Mouse (Mus musculus) small intestine, adult 2 months (tissue): ENCODE measurements around the gene Hist2h3c2. TPM values are rescaled to one million over a fixed set of nuclear protein-coding genes. Genes with fewer than 3 reads are reported as not detected.
A peak's percentile ranks its signal among the peaks of the same experiment; 100 is the strongest.
"Not testable (repeated sequence)": the region's sequence is repeated elsewhere in the genome, so short reads cannot be mapped to it uniquely, and the experiment has no call there.

ENCODE experiments used
- H3K27ac ChIP-seq: fragments of 200-500 bp; 2 replicates; pipeline ENCODE4 v1.5.1; 2012; ENCODE audit warnings: low read depth, low read length, control low read depth, inconsistent platforms; ENCODE audit not compliant: insufficient read depth
- H3K27me3 ChIP-seq: fragments of 200-500 bp; 2 replicates; pipeline ENCODE4 v1.6.1; 2012; ENCODE audit warnings: mild to moderate bottlenecking, moderate library complexity, low read length, inconsistent platforms; ENCODE audit not compliant: control insufficient read depth, insufficient read depth
- H3K36me3 ChIP-seq: fragments of 200-500 bp; 2 replicates; pipeline ENCODE4 v1.6.1; 2012; ENCODE audit warnings: mild to moderate bottlenecking, low read length, control low read depth, inconsistent platforms; ENCODE audit not compliant: control insufficient read depth, insufficient read depth
- H3K4me1 ChIP-seq: fragments of 200-500 bp; 2 replicates; pipeline ENCODE4 v1.6.1; 2012; ENCODE audit warnings: low read length, inconsistent platforms, mixed read lengths; ENCODE audit not compliant: control insufficient read depth, insufficient read depth, insufficient read length
- H3K4me3 ChIP-seq: fragments of 200-500 bp; 2 replicates; pipeline ENCODE4 v1.5.1; 2012; ENCODE audit warnings: low read depth, mild to moderate bottlenecking, control low read depth, inconsistent platforms, low read length, moderate library complexity
- CTCF ChIP-seq: fragments of 200-500 bp; IDR thresholded peaks from 2 replicates; pipeline ENCODE4 v1.5.1; 2012; ENCODE audit warnings: low read depth, mild to moderate bottlenecking, control low read depth, inconsistent platforms, low read length, moderate library complexity, mixed read lengths; ENCODE audit not compliant: insufficient replicate concordance, insufficient read length; ENCODE audit errors: extremely low read depth
- POLR2A ChIP-seq: fragments of 200-500 bp; IDR thresholded peaks from 2 replicates; pipeline ENCODE4 v1.6.1; 2012; ENCODE audit warnings: low read depth, mild to moderate bottlenecking, control low read depth, inconsistent platforms, low read length, moderate library complexity
- WGBS: fragments of 180-500 bp; shearing (Covaris S2); methylation state at CpG from one replicate; pipeline ENCODE4 v1.1.7; 2018; 5-methylcytosine and 5-hydroxymethylcytosine counted together
- polyA plus RNA-seq: library from polyadenylated mRNA; depleted of rRNA; stranded (reverse); fragments of >200 nt; gene quantifications from 2 replicates; pipeline ENCODE4 v1.2.3, GENCODE M21; 2012

The Hist2h3c2 gene
- polyA plus RNA-seq, 1 experiment: 109 TPM

- Histone ChIP-seq H3K36me3 (no peaks in the 10 kb centered on the region), H3K27ac (peak within 1 kb of the TSS; percentile 99), H3K4me3 (peak within 1 kb of the TSS; percentile 80), H3K27me3 (no peaks in the 10 kb centered on the region), H3K4me1 (peaks cover 3% of the 10 kb centered on the region; the same call in 1 of the 2 replicates)
- under 1% methylated on average over 43 of the region's 43 CpGs for WGBS
- TF ChIP-seq POLR2A: peak; percentile 19; the same call in 1 of the 2 replicates
- TF ChIP-seq CTCF: no peak
Measured at GRCm38 (mm10) chr3:96220765-96221639, 17.9 kb downstream of the Hist2h3c2 start, which contains the start of the genes Hist2h2ac and Hist2h2be. TSS of gene Hist2h2ac (minus strand) at chr3:96220880. TSS of gene Hist2h2be (plus strand) at chr3:96221119.

- Histone ChIP-seq H3K4me3 (peak overlapping the region; percentile 80), H3K27ac (peak overlapping the region; percentile 99)
- H3K4me1 ChIP-seq, H3K36me3 ChIP-seq, H3K27me3 ChIP-seq: not testable (repeated sequence)
- under 1% methylated on average over 37 of the region's 47 CpGs for WGBS
- TF ChIP-seq POLR2A: peak; percentile 64; the same call in 1 of the 2 replicates
Measured at GRCm38 (mm10) chr3:96220131-96220764, 18.7 kb downstream of the Hist2h3c2 start.

DNA sequence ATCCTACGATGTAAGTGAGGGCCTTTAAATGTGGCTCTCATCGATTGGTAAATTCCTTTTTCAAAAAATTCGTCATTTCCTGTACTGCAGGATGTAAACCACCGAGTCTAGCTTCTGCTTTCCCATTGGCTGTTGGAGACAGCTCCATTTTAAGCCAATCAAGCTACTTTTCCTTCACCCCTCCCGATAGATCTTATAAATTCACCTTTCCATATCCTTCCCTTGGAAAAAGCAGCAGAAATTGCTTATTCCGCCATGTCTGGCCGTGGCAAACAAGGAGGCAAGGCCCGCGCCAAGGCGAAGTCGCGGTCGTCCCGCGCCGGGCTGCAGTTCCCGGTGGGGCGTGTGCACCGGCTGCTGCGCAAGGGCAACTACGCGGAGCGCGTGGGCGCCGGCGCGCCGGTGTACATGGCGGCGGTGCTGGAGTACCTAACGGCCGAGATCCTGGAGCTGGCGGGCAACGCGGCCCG lies 19.2 kb downstream of the Hist2h3c2 start, which contains the start of the genes Bola1 and Hist2h2ab:
Gene Bola1 (minus strand): TSS at position 49 of the 470 bp plus-strand sequence.
Gene Hist2h2ab (plus strand): TSS at position 205 of the 470 bp plus-strand sequence.
- TF ChIP-seq CTCF (no peak), POLR2A (peak; percentile 60; the same call in 1 of the 2 replicates)
- Histone ChIP-seq H3K36me3 (no peaks in the 10 kb centered on the region), H3K4me1 (peaks cover 3% of the 10 kb centered on the region; the same call in 1 of the 2 replicates), H3K4me3 (peak within 1 kb of the TSS; percentile 80), H3K27ac (peak within 1 kb of the TSS; percentile 99), H3K27me3 (no peaks in the 10 kb centered on the region)
- under 1% methylated on average over 37 of the region's 37 CpGs for WGBS

- under 1% methylated on average over 12 of the region's 12 CpGs for WGBS
- Histone ChIP-seq H3K4me3 (peak overlapping the region; percentile 62), H3K27ac (peak overlapping the region; percentile 99), H3K4me1 (peaks cover 3% of the 10 kb centered on the region; the same call in 1 of the 2 replicates), H3K36me3 (no peaks in the 10 kb centered on the region), H3K27me3 (no peaks in the 10 kb centered on the region)
- TF ChIP-seq POLR2A: no peak
- TF ChIP-seq CTCF: peak; percentile 24; the same call in 1 of the 2 replicates
Measured at GRCm38 (mm10) chr3:96219191-96219641, 19.7 kb downstream of the Hist2h3c2 start.

DNA sequence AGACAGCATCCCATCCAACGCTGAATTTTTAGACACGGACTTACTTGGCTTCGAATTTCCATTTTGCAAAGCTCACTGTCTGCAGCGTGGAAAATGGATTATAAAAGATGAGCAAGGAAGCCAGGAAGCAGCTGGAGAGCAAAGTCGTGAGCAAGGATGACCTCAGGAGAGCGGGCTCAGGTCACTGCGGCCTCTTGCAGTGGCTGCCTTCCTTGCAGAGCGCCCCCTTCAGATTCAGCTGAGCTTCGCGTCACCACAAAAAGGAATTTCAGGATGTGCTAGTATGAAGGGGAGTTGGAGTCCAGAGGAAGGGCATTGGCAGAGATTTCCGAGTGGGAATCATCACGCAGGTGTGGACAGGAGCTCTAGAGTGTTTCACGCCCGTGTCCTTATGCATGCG lies 29.7 kb downstream of the Hist2h3c2 start:
- WGBS: 37% methylated on average over 15 of the region's 15 CpGs

GRCm38 (mm10) chr3:96207819-96208218 lies 31.1 kb downstream of the Hist2h3c2 start:
- Histone ChIP-seq H3K4me3 (no peak overlapping the region), H3K36me3 (no peaks in the 10 kb centered on the region), H3K27me3 (peaks cover 9% of the 10 kb centered on the region), H3K4me1 (no peaks in the 10 kb centered on the region; the same call in 1 of the 2 replicates), H3K27ac (no peak overlapping the region)
- TF ChIP-seq CTCF (no peak), POLR2A (no peak)
- 64% methylated on average over 3 of the region's 3 CpGs for WGBS

More for the DNA sequence above, 29.7 kb downstream of the Hist2h3c2 start:
- TF ChIP-seq CTCF (peak; percentile 35; the same call in 1 of the 2 replicates), POLR2A (no peak)
- no peaks in the 10 kb centered on the region; the same call in 1 of the 2 replicates for H3K4me1 ChIP-seq
- no peaks in the 10 kb centered on the region for H3K36me3 ChIP-seq
- H3K27me3 ChIP-seq: peaks cover 9% of the 10 kb centered on the region
- H3K27ac ChIP-seq: no peak overlapping the region
- no peak overlapping the region for H3K4me3 ChIP-seq
